Mouse (Mus musculus) E14TG2a.4 (cell line): Measurements from ENCODE around the gene Fam221a.
"Not testable (repeated sequence)": the region's sequence is repeated elsewhere in the genome, so short reads cannot be mapped to it uniquely, and the experiment has no call there.

Experiments used
- H3K27me3 ChIP-seq: 2 replicates; pipeline ENCODE4 v1.6.1; 2014; ENCODE audit warnings: low read length, control low read depth; ENCODE audit not compliant: insufficient read depth
- H3K36me3 ChIP-seq: 2 replicates; pipeline ENCODE4 v1.6.1; 2014; ENCODE audit warnings: low read length, control low read depth; ENCODE audit not compliant: insufficient read depth
- H3K4me1 ChIP-seq: replicated peaks from 2 replicates; pipeline ENCODE4 v1.6.1; 2014; ENCODE audit warnings: low read depth, low read length, control low read depth
- H3K4me3 ChIP-seq: replicated peaks from 2 replicates; pipeline ENCODE4 v1.5.1; 2014; ENCODE audit warnings: mild to moderate bottlenecking, low read length
- H3K9me3 ChIP-seq: 2 replicates; pipeline ENCODE4 v1.6.1; 2014; ENCODE audit warnings: low read length, control low read depth
- CTCF ChIP-seq: conservative IDR thresholded peaks from 2 replicates; pipeline ENCODE4 v1.5.1; 2014; ENCODE audit warnings: low read length
- NANOG ChIP-seq: IDR thresholded peaks from 2 replicates; pipeline ENCODE4 v1.6.1; 2014; ENCODE audit warnings: borderline replicate concordance, low read length, mixed read lengths
- POU5F1 ChIP-seq: IDR thresholded peaks from 2 replicates; pipeline ENCODE4 v1.6.1; 2014; ENCODE audit warnings: low read length, borderline replicate concordance

Gene Fam221a

GRCm38 (mm10) chr6:49410830-49411229 lies 43.3 kb downstream of the Fam221a start:
- H3K27me3 ChIP-seq = no peaks in the 10 kb centered on the region
- peaks cover 6% of the 10 kb centered on the region; the same call in 1 of the 2 replicates for H3K36me3 ChIP-seq
- H3K4me3 ChIP-seq = no peak overlapping the region
- peaks cover 12% of the 10 kb centered on the region for H3K9me3 ChIP-seq
- peaks cover 31% of the 10 kb centered on the region for H3K4me1 ChIP-seq
- TF ChIP-seq CTCF (no peak), POU5F1 (no peak), NANOG (no peak)

GRCm38 (mm10) chr6:49412967-49413366 lies 45.4 kb downstream of the Fam221a start:
- TF ChIP-seq NANOG = peak; percentile 79
- H3K36me3 ChIP-seq = peaks cover 11% of the 10 kb centered on the region

GRCm38 (mm10) chr6:49415971-49416370 lies 48.4 kb downstream of the Fam221a start:
- Histone ChIP-seq H3K4me1 (peaks cover 23% of the 10 kb centered on the region), H3K9me3 (peaks cover 49% of the 10 kb centered on the region), H3K27me3 (no peaks in the 10 kb centered on the region), H3K36me3 (peaks cover 17% of the 10 kb centered on the region), H3K4me3 (no peak overlapping the region)
- no peak for TF ChIP-seq CTCF

More at GRCm38 (mm10) chr6:49412967-49413366, 45.4 kb downstream of the Fam221a start:
- not testable (repeated sequence) for H3K27me3 ChIP-seq, H3K4me3 ChIP-seq
- H3K4me1 ChIP-seq = peaks cover 31% of the 10 kb centered on the region
- peaks cover 34% of the 10 kb centered on the region for H3K9me3 ChIP-seq

- TF ChIP-seq POU5F1 = no peak
- TF ChIP-seq NANOG = no peak
- TF ChIP-seq CTCF = no peak
- no peak overlapping the region for H3K4me3 ChIP-seq
Measured at GRCm38 (mm10) chr6:49437306-49437705, 69.8 kb downstream of the Fam221a start.

More at GRCm38 (mm10) chr6:49437306-49437705, 69.8 kb downstream of the Fam221a start:
- no peaks in the 10 kb centered on the region for H3K9me3 ChIP-seq
- no peaks in the 10 kb centered on the region for H3K36me3 ChIP-seq
- no peaks in the 10 kb centered on the region for H3K4me1 ChIP-seq
- no peaks in the 10 kb centered on the region for H3K27me3 ChIP-seq
